Mouse (Mus musculus) lung, embryonic 14.5 days (tissue): Measurements from ENCODE around the gene Sfrp5. TPM values are rescaled to one million over a fixed set of nuclear protein-coding genes. Genes with fewer than 3 reads are reported as not detected.
A peak's percentile ranks its signal among the peaks of the same experiment; 100 is the strongest.

Experiments
- ATAC-seq: fragments of 200-750 bp; cut with Nextera tagmentation; 2 replicates; pipeline ENCODE4 v1.8.0; 2017; ENCODE audit warnings: mild to moderate bottlenecking, moderate TSS enrichment, moderate library complexity; ENCODE audit not compliant: insufficient read depth
- DNase-seq: peaks from one replicate; pipeline ENCODE4 v3.0.0-alpha.2; 2015
- H3K27ac ChIP-seq: fragments of 300-500 bp; sonication (generic); 2 replicates; pipeline ENCODE4 v1.5.1; 2014; ENCODE audit warnings: low read depth, mild to moderate bottlenecking, moderate library complexity
- H3K27me3 ChIP-seq: fragments of 300-500 bp; sonication (generic); 2 replicates; pipeline ENCODE4 v1.6.1; 2014; ENCODE audit warnings: low read length, control low read depth; ENCODE audit not compliant: insufficient read depth
- H3K36me3 ChIP-seq: fragments of 300-500 bp; sonication (generic); 2 replicates; pipeline ENCODE4 v1.6.1; 2014; ENCODE audit warnings: control low read depth; ENCODE audit not compliant: insufficient read depth
- H3K4me1 ChIP-seq: fragments of 300-500 bp; sonication (generic); 2 replicates; pipeline ENCODE4 v1.6.1; 2014; ENCODE audit warnings: antibody characterized with exemption, control low read depth; ENCODE audit not compliant: insufficient read depth
- H3K4me2 ChIP-seq: fragments of 300-500 bp; sonication (generic); 2 replicates; pipeline ENCODE4 v1.6.1; 2014; ENCODE audit warnings: mild to moderate bottlenecking
- H3K4me3 ChIP-seq: fragments of 300-500 bp; sonication (generic); 2 replicates; pipeline ENCODE4 v1.5.1; 2014; ENCODE audit warnings: low read depth, low read length
- H3K9ac ChIP-seq: fragments of 300-500 bp; sonication (generic); 2 replicates; pipeline ENCODE4 v1.6.1; 2014
- H3K9me3 ChIP-seq: fragments of 300-500 bp; sonication (generic); 2 replicates; pipeline ENCODE4 v1.6.1; 2016; ENCODE audit warnings: low read depth, low read length, control low read depth
- CTCF ChIP-seq: IDR thresholded peaks from 2 replicates; pipeline ENCODE4 v1.5.1; 2016; ENCODE audit warnings: antibody characterized with exemption, low read depth
- WGBS: fragments of 180-500 bp; shearing (Covaris S2); extraction: QIAGEN DNeasy Blood & Tissue Kit; methylation state at CpG from one replicate; pipeline ENCODE4 v1.1.7; 2014; 5-methylcytosine and 5-hydroxymethylcytosine counted together
- polyA plus RNA-seq: library from polyadenylated mRNA; unstranded; fragments of >200 nt; fragmentation: Nextera tagmentation; extraction: Ambion mirVana; gene quantifications from 2 replicates; pipeline ENCODE4 v1.2.1, GENCODE M21; 2014

Gene Sfrp5
- polyA plus RNA-seq, 1 experiment from 2014 or later = 0.28 TPM

- WGBS = 22% methylated on average over 7 of the region's 7 CpGs
- no peak overlapping the region for H3K4me2 ChIP-seq
- ATAC-seq = no peak
Measured at GRCm38 (mm10) chr19:42164188-42164587, 37.9 kb downstream of the Sfrp5 start.

GRCm38 (mm10) chr19:42163764-42164163, 38.3 kb downstream of the Sfrp5 start, which contains the start of gene Zfyve27:
TSS of gene Zfyve27 (plus strand) at chr19:42163951.
- no peak for TF ChIP-seq CTCF
- H3K9me3 ChIP-seq = no peaks in the 10 kb centered on the region
- H3K4me2 ChIP-seq = no peak within 1 kb of the TSS
- no peak within 1 kb of the TSS for H3K4me3 ChIP-seq
- DNase-seq = no peak
- peaks cover 13% of the 10 kb centered on the region; the same call in 1 of the 2 replicates for H3K27me3 ChIP-seq
- ATAC-seq = no peak
- 37% methylated on average over 5 of the region's 5 CpGs for WGBS
- no peak within 1 kb of the TSS for H3K27ac ChIP-seq
- H3K4me1 ChIP-seq = no peaks in the 10 kb centered on the region
- no peaks in the 10 kb centered on the region for H3K36me3 ChIP-seq
- no peak within 1 kb of the TSS for H3K9ac ChIP-seq

More at GRCm38 (mm10) chr19:42164188-42164587, 37.9 kb downstream of the Sfrp5 start:
- Histone ChIP-seq H3K27me3 (peaks cover 13% of the 10 kb centered on the region; the same call in 1 of the 2 replicates), H3K9ac (no peak overlapping the region), H3K27ac (no peak overlapping the region), H3K4me3 (no peak overlapping the region), H3K36me3 (no peaks in the 10 kb centered on the region), H3K4me1 (no peaks in the 10 kb centered on the region), H3K9me3 (no peaks in the 10 kb centered on the region)
- no peak for TF ChIP-seq CTCF
- DNase-seq = peak; percentile 30

- Histone ChIP-seq H3K4me1 (no peaks in the 10 kb centered on the region), H3K27ac (0 out of 2 replicates have a peak overlapping the region, but pooled peaks have one; percentile 1), H3K9ac (no peak overlapping the region), H3K27me3 (no peaks in the 10 kb centered on the region), H3K4me3 (no peak overlapping the region), H3K4me2 (peak overlapping the region; percentile 10; the same call in 1 of the 2 replicates), H3K9me3 (no peaks in the 10 kb centered on the region), H3K36me3 (no peaks in the 10 kb centered on the region)
- peak; percentile 29; the same call in 1 of the 2 replicates for TF ChIP-seq CTCF
- DNase-seq (peak; percentile 65), ATAC-seq (peak; percentile 71; the same call in 1 of the 2 replicates)
- 28% methylated on average over 13 of the region's 13 CpGs for WGBS
Measured at GRCm38 (mm10) chr19:42158246-42159017, 43.6 kb downstream of the Sfrp5 start.

- H3K4me2 ChIP-seq = no peak overlapping the region
- WGBS = 51% methylated on average over 12 of the region's 12 CpGs
- H3K9ac ChIP-seq = no peak overlapping the region
- H3K27me3 ChIP-seq = no peaks in the 10 kb centered on the region
- H3K27ac ChIP-seq = no peak overlapping the region
- H3K9me3 ChIP-seq = no peaks in the 10 kb centered on the region
- no peaks in the 10 kb centered on the region for H3K4me1 ChIP-seq
- ATAC-seq = no peak
- no peak overlapping the region for H3K4me3 ChIP-seq
- no peak for DNase-seq
- no peak for TF ChIP-seq CTCF
- no peaks in the 10 kb centered on the region for H3K36me3 ChIP-seq
Measured at GRCm38 (mm10) chr19:42157493-42158237, 44.4 kb downstream of the Sfrp5 start.

GRCm38 (mm10) chr19:42151990-42152389, 50.1 kb downstream of the Sfrp5 start:
- ATAC-seq (no peak), DNase-seq (peak; percentile 94)
- no peaks in the 10 kb centered on the region for H3K27me3 ChIP-seq
- H3K36me3 ChIP-seq = peaks cover 9% of the 10 kb centered on the region
- H3K27ac ChIP-seq = no peak overlapping the region; the same call in 1 of the 2 replicates
- H3K9ac ChIP-seq = no peak overlapping the region
- H3K4me3 ChIP-seq = no peak overlapping the region
- peak; percentile 96 for TF ChIP-seq CTCF
- WGBS = 6% methylated on average over 6 of the region's 6 CpGs
- H3K9me3 ChIP-seq = no peaks in the 10 kb centered on the region
- peaks cover 19% of the 10 kb centered on the region for H3K4me1 ChIP-seq
- H3K4me2 ChIP-seq = no peak overlapping the region

- H3K36me3 ChIP-seq = peaks cover 9% of the 10 kb centered on the region
- no peak for TF ChIP-seq CTCF
- DNase-seq = peak; percentile 81
- H3K9me3 ChIP-seq = no peaks in the 10 kb centered on the region
- H3K9ac ChIP-seq = peak overlapping the region; percentile 89
- peak; percentile 70 for ATAC-seq
- peak overlapping the region; percentile 74 for H3K4me3 ChIP-seq
- H3K27ac ChIP-seq = peak overlapping the region; percentile 94; the same call in 1 of the 2 replicates
- H3K4me2 ChIP-seq = peak overlapping the region; percentile 90
- H3K27me3 ChIP-seq = no peaks in the 10 kb centered on the region
- WGBS = 9% methylated on average over 7 of the region's 7 CpGs
- H3K4me1 ChIP-seq = peaks cover 19% of the 10 kb centered on the region
Measured at GRCm38 (mm10) chr19:42148569-42148860, 53.5 kb downstream of the Sfrp5 start.

Other genes starting within 250 kb of the Sfrp5 start
- 35.6 and 41.7 TPM in 2 replicates for gene Mms19, start 221.1 kb downstream of the Sfrp5 start, polyA plus RNA-seq
- 13.1 TPM in 2 replicates for gene Ubtd1, start 220.5 kb downstream of the Sfrp5 start, polyA plus RNA-seq
- 0.17 and 0.41 TPM in 2 replicates for gene Ankrd2, start 166.3 kb downstream of the Sfrp5 start, polyA plus RNA-seq
- 1.2 and 1.6 TPM in 2 replicates for gene Hoga1, start 156.6 kb downstream of the Sfrp5 start, polyA plus RNA-seq
- gene 4933411K16Rik, start 150.0 kb downstream of the Sfrp5 start, polyA plus RNA-seq = 0.18 TPM in 1 of 2 replicates, not detected in the other
- gene Morn4, start 115.9 kb downstream of the Sfrp5 start, polyA plus RNA-seq = 24.8 and 25.0 TPM in 2 replicates
- gene Pi4k2a, start 111.8 kb downstream of the Sfrp5 start, polyA plus RNA-seq = 32.8 and 34.3 TPM in 2 replicates
- 44.3 and 51.6 TPM in 2 replicates for gene Avpi1, start 73.2 kb downstream of the Sfrp5 start, polyA plus RNA-seq
- gene Marveld1, start 54.9 kb downstream of the Sfrp5 start, polyA plus RNA-seq = 18.6 and 25.4 TPM in 2 replicates
- gene Zfyve27, start 38.3 kb downstream of the Sfrp5 start, polyA plus RNA-seq = 15.2 and 16.8 TPM in 2 replicates
- 0.08 TPM in 1 of 2 replicates, not detected in the other for gene Golga7b, start 45.3 kb upstream of the Sfrp5 start, polyA plus RNA-seq
- gene Crtac1, start 229.5 kb upstream of the Sfrp5 start, polyA plus RNA-seq = 0.72 and 0.97 TPM in 2 replicates